Mouse (Mus musculus) kidney, postnatal 0 days (tissue): ENCODE measurements around the gene Zbed4. TPM values are rescaled to one million over a fixed set of nuclear protein-coding genes. Genes with fewer than 3 reads are reported as not detected.

Experiments
- ATAC-seq: fragments of 200-750 bp; cut with Nextera tagmentation; replicated peaks from 2 replicates; pipeline ENCODE4 v1.8.0; 2017; ENCODE audit warnings: low read depth, moderate number of reproducible peaks, moderate TSS enrichment, moderate library complexity; ENCODE audit not compliant: low FRiP score
- DNase-seq: peaks from one replicate; pipeline ENCODE4 v3.0.0-alpha.2; 2016; ENCODE audit warnings: low spot score
- H3K27ac ChIP-seq: fragments of 300-500 bp; sonication (generic); 2 replicates; pipeline ENCODE4 v1.5.1; 2014; ENCODE audit warnings: mild to moderate bottlenecking
- H3K27me3 ChIP-seq: fragments of 300-500 bp; sonication (generic); 2 replicates; pipeline ENCODE4 v1.6.1; 2014; ENCODE audit warnings: low read length, mixed read lengths; ENCODE audit not compliant: insufficient read depth
- H3K36me3 ChIP-seq: fragments of 300-500 bp; sonication (generic); 2 replicates; pipeline ENCODE4 v1.6.1; 2014; ENCODE audit warnings: low read length, mixed read lengths; ENCODE audit not compliant: insufficient read depth
- H3K4me1 ChIP-seq: fragments of 300-500 bp; sonication (generic); replicated peaks from 2 replicates; pipeline ENCODE4 v1.6.1; 2014; ENCODE audit warnings: antibody characterized with exemption, low read length, mixed read lengths; ENCODE audit not compliant: insufficient read depth
- H3K4me2 ChIP-seq: fragments of 300-500 bp; sonication (generic); 2 replicates; pipeline ENCODE4 v1.6.1; 2014; ENCODE audit warnings: mild to moderate bottlenecking, low read length, moderate library complexity, mixed read lengths
- H3K4me3 ChIP-seq: fragments of 300-500 bp; sonication (generic); replicated peaks from 2 replicates; pipeline ENCODE4 v1.5.1; 2014; ENCODE audit warnings: low read depth, low read length
- H3K9ac ChIP-seq: fragments of 300-500 bp; sonication (generic); 2 replicates; pipeline ENCODE4 v1.6.1; 2014; ENCODE audit warnings: low read depth, low read length
- H3K9me3 ChIP-seq: fragments of 300-500 bp; sonication (generic); replicated peaks from 2 replicates; pipeline ENCODE4 v1.6.1; 2016; ENCODE audit warnings: low read length, inconsistent platforms, mixed read lengths
- CTCF ChIP-seq: IDR thresholded peaks from 2 replicates; pipeline ENCODE4 v1.5.1; 2016; ENCODE audit warnings: antibody characterized with exemption, low read depth, mild to moderate bottlenecking, moderate library complexity
- WGBS: fragments of 180-500 bp; shearing (Covaris S2); extraction: QIAGEN DNeasy Blood & Tissue Kit; methylation state at CpG from one replicate; pipeline ENCODE4 v1.1.7; 2014; 5-methylcytosine and 5-hydroxymethylcytosine counted together
- polyA plus RNA-seq: library from polyadenylated mRNA; unstranded; fragments of >200 nt; fragmentation: Nextera tagmentation; extraction: Ambion mirVana; gene quantifications from 2 replicates; pipeline ENCODE4 v1.2.1, GENCODE M21; 2015

Gene Zbed4
- polyA plus RNA-seq, 1 experiment from 2014 or later = 11.8 TPM

GRCm38 (mm10) chr15:88708657-88709511, 42.6 kb upstream of the Zbed4 start:
- Histone ChIP-seq H3K4me3 (no peak overlapping the region), H3K27me3 (no peaks in the 10 kb centered on the region), H3K4me1 (no peaks in the 10 kb centered on the region), H3K36me3 (peaks cover 87% of the 10 kb centered on the region), H3K27ac (no peak overlapping the region), H3K4me2 (no peak overlapping the region), H3K9ac (no peak overlapping the region), H3K9me3 (no peaks in the 10 kb centered on the region)
- DNase-seq (no peak), ATAC-seq (no peak)
- 92% methylated on average over 13 of the region's 13 CpGs for WGBS
- no peak for TF ChIP-seq CTCF

DNA sequence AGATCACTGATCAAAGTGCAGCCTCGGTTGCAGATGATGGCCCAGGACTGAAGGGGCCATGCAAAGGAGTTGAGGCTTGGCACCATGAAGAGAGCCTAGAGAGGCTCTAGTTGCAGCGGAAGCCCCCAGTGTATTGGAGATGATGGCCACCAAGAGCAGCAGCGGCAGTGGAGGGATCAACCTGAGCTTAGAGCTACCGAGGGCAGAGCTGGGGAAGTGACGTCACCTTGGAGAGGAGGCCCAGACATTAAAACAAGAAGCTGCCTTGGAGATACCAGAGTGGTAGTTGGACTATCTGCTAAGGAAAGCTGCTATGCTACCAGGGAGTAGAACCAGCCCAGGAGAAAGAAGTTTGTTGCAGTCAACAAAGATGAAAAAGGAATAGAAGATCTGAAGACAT, 41.6 kb upstream of the Zbed4 start:
- 93% methylated on average over 5 of the region's 5 CpGs for WGBS
- no peaks in the 10 kb centered on the region for H3K9me3 ChIP-seq
- no peak overlapping the region for H3K27ac ChIP-seq
- H3K36me3 ChIP-seq = peaks cover 86% of the 10 kb centered on the region
- no peak for TF ChIP-seq CTCF
- no peak overlapping the region for H3K4me2 ChIP-seq
- H3K4me3 ChIP-seq = no peak overlapping the region
- no peak overlapping the region for H3K9ac ChIP-seq
- ATAC-seq (no peak), DNase-seq (no peak)
- no peaks in the 10 kb centered on the region for H3K27me3 ChIP-seq
- no peaks in the 10 kb centered on the region for H3K4me1 ChIP-seq

GRCm38 (mm10) chr15:88712501-88712900, 39.0 kb upstream of the Zbed4 start:
- Histone ChIP-seq H3K4me3 (no peak overlapping the region), H3K9me3 (no peaks in the 10 kb centered on the region), H3K36me3 (peaks cover 80% of the 10 kb centered on the region), H3K9ac (no peak overlapping the region), H3K4me2 (no peak overlapping the region), H3K4me1 (no peaks in the 10 kb centered on the region), H3K27me3 (no peaks in the 10 kb centered on the region), H3K27ac (no peak overlapping the region)
- no peak for ATAC-seq
- no peak for DNase-seq
- WGBS = 95% methylated on average over 15 of the region's 15 CpGs
- TF ChIP-seq CTCF = no peak

DNA sequence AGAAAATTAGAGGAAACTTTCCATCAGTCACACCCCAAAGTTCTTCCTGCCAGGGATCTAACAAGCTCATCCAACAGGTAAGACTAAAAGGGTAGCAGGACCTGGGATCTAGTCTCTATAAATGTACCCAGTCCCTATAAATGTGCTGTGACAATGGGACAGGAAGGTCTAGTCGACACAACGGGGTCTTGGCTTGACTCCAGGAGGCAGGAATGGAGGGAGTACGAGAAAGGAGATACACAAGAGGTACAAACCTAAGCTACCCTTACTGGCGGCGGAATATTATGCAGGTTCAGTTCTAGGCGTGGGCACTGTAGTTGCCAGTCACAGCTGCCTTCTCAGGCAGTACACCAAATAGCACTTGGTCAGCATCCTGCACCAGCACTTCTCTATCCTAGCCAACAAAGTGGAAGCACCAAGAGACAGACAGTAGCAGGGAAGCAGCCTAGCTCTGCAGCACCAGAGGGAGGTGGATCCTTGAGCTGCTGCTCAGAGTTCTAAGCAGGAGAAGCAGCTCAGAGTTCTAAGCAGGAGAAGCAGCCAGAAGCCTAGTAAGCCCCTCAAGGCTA, 37.4 kb upstream of the Zbed4 start:
- DNase-seq (no peak), ATAC-seq (no peak)
- Histone ChIP-seq H3K27ac (no peak overlapping the region), H3K4me3 (no peak overlapping the region), H3K27me3 (no peaks in the 10 kb centered on the region), H3K9me3 (no peaks in the 10 kb centered on the region), H3K9ac (no peak overlapping the region), H3K4me2 (no peak overlapping the region), H3K36me3 (peaks cover 65% of the 10 kb centered on the region), H3K4me1 (no peaks in the 10 kb centered on the region)
- WGBS = 81% methylated on average over 6 of the region's 6 CpGs
- TF ChIP-seq CTCF = no peak

DNA sequence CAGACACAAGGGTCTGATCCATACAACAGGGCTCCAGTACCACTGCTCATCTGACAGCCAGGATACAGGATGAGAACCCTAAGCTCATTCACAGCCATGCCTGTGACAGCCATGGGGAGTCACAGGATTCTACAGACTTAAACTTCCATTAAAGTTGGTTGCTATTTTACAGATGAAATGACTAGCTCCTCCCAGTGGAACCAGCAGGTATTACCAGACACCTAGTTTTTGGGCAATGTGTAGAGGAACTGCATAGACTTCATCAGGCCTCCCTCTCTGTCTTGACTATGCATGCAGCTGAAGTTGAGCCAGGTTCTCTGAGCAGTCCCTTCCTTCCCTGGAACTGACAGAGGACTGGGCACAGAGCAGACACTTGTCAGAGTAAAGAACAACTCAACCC, 35.1 kb upstream of the Zbed4 start:
- peak; percentile 55 for TF ChIP-seq CTCF
- ATAC-seq (no peak), DNase-seq (peak; percentile 46)
- no peaks in the 10 kb centered on the region for H3K27me3 ChIP-seq
- peaks cover 54% of the 10 kb centered on the region for H3K36me3 ChIP-seq
- no peak overlapping the region for H3K4me2 ChIP-seq
- no peaks in the 10 kb centered on the region for H3K4me1 ChIP-seq
- no peak overlapping the region for H3K27ac ChIP-seq
- H3K9me3 ChIP-seq = no peaks in the 10 kb centered on the region
- H3K9ac ChIP-seq = no peak overlapping the region
- no peak overlapping the region for H3K4me3 ChIP-seq

GRCm38 (mm10) chr15:88717239-88717638, 34.2 kb upstream of the Zbed4 start:
- ATAC-seq = no peak; the same call in 1 of the 2 replicates

More at GRCm38 (mm10) chr15:88717239-88717638, 34.2 kb upstream of the Zbed4 start:
- no peaks in the 10 kb centered on the region for H3K9me3 ChIP-seq
- 57% methylated on average over 9 of the region's 9 CpGs for WGBS
- no peak for TF ChIP-seq CTCF
- no peak overlapping the region for H3K9ac ChIP-seq
- no peak for DNase-seq
- H3K36me3 ChIP-seq = peaks cover 50% of the 10 kb centered on the region
- no peak overlapping the region for H3K4me2 ChIP-seq
- H3K27ac ChIP-seq = no peak overlapping the region
- no peak overlapping the region for H3K4me3 ChIP-seq
- no peaks in the 10 kb centered on the region for H3K4me1 ChIP-seq
- H3K27me3 ChIP-seq = no peaks in the 10 kb centered on the region
